Mouse (Mus musculus) urinary bladder, postnatal 14 days (tissue): ENCODE results near the gene Mamstr.

Experiments
- DNase-seq: peaks from one replicate; pipeline ENCODE4 v3.0.0; 2021; ENCODE audit warnings: low spot score

The Mamstr gene

GRCm38 (mm10) chr7:45693921-45694591, 54.3 kb downstream of the Mamstr start, which contains the start of gene Sec1:
TSS of gene Sec1 (minus strand) at chr7:45694402.
- no peak for DNase-seq

- no peak for DNase-seq
Observed at GRCm38 (mm10) chr7:45695098-45695497, 55.3 kb downstream of the Mamstr start.
